Mouse (Mus musculus): ENCODE data around the gene Tmem135.

DNA sequence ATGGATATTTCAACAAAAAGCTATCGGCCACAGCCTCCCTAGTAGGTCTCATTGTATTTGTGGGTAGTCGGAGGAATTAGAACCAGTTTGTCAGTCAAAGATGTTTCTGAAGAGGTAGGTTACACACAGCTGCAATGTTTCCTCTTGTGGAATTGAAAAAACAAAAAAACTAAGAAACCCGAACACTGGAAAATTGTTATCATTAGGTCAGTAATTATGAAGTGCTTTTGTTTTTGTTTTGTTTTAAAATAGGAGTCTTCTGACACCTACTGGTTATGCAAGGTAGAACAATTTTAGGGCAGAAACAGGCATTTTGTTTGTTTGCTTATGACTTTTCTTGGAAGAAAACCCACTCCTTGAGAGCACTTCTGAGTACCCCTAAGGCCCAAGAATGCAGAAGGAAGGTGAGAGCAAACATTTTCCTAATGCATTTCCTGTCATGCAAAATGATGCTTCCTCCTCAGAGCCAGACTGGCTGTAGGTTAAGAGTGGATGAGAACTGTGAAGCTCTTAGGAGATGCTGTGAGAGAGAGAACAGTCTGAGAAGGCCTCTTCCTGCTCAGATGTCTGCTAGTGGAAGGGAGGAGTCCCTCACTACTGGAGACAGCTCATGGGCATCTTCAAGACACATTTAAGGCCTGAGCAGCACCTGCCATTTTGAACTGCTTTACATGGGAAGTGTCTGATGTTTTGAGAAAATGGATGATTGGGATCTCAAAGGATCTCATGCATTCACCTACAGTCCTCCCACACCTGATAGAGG is 15.1 kb upstream of the Tmem135 start:
- TF ChIP-seq EP300 (IDR thresholded peaks at IDR 0.05; ENCODE audit: low read length) = no peak
- no peak for TF ChIP-seq TBP (conservative IDR thresholded peaks at IDR 0.05; ENCODE audit: low read depth, low read length)
- TF ChIP-seq MAZ (IDR thresholded peaks at IDR 0.05; ENCODE audit: low read depth, low read length) = no peak
- no peak for TF ChIP-seq POLR2A (IDR thresholded peaks at IDR 0.05; ENCODE audit: low read depth, low read length)
- TF ChIP-seq TCF12 (IDR thresholded peaks at IDR 0.05; ENCODE audit: low read depth, low read length) = no peak
- TF ChIP-seq SIN3A (IDR thresholded peaks at IDR 0.05; ENCODE audit: low read length) = no peak
- TF ChIP-seq CTCF (conservative IDR thresholded peaks at IDR 0.05 in 1 of 2, IDR thresholded peaks at IDR 0.05 in 1 of 2; ENCODE audit: low read depth in 2 of 2, low read length in 2 of 2) = peak in 1 of 2 experiments; percentile 78; a peak in 2 of 4 replicates
- TF ChIP-seq ZMIZ1 (IDR thresholded peaks at IDR 0.05; ENCODE audit: low read depth, low read length) = no peak
- TF ChIP-seq KAT2A (IDR thresholded peaks at IDR 0.05; ENCODE audit: insufficient replicate concordance, low read length) = no peak

All from CH12.LX (cell line).